Mouse (Mus musculus): ENCODE data around the gene Msmb. TPM values are rescaled to one million over a fixed set of nuclear protein-coding genes. Genes with fewer than 3 reads are reported as not detected.
A peak's percentile ranks its signal among the peaks of the same experiment; 100 is the strongest.

The Msmb gene
- total and polyA plus RNA-seq, 2 experiments from 2014 or later = not detected

DNA sequence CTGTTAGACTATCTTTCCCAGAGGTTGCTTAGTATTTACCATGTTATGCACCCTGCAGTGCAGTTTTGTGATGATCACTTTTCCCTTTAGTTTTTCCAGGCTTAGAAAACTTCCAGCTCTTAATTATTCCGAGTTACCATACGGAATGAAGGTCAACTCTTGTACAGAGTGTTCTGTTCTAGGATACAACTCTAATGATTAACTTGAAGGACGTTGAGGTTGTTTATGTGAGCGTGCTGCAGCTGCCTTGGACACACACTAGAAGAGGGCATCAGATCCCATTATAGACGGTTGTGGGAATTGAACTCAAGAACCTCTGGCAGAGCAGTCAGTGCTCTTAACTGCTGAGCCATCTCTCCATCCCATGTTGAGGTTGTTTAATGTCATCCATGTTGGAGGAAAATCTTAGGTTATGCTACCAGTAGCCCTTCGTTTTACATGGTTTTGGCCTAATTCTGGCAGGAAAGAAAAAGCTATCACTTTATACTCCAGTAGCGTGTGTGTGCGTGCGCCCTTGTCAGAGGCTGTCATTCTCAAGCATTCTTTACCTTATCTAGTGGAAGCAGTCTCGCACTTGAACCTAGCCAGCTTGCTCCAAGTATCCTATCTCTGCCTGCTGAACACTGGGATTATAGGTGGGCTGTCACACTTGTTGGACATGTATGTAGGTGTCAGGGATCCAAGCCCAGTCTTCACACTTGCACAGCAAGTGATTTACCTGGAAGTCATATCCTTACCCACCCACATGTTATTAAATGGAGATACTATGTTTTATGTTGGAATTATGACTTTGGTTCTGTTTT, 37.8 kb downstream of the Msmb start:
- Histone ChIP-seq H3K36me3 (ENCODE audit: insufficient read depth, low read length) (peaks cover 26% of the 10 kb centered on the region), H3K9ac (replicated peaks; ENCODE audit: low read length, poor library complexity, severe bottlenecking) (no peak overlapping the region), H3K27ac (ENCODE audit: low read depth, low read length) (no peak overlapping the region), H3K4me3 (ENCODE audit: low read depth, low read length) (no peak overlapping the region), H3K27me3 (ENCODE audit: insufficient read depth, low read length) (no peaks in the 10 kb centered on the region), H3K4me1 (ENCODE audit: insufficient read depth, low read length) (no peaks in the 10 kb centered on the region), H3K4me2 (ENCODE audit: low read depth, low read length, poor library complexity, severe bottlenecking) (no peak overlapping the region), H3K9me3 (ENCODE audit: low read length) (no peaks in the 10 kb centered on the region)
- no peak for TF ChIP-seq CTCF (IDR thresholded peaks at IDR 0.05)
- WGBS = 93% methylated on average over 10 of the region's 10 CpGs
- ATAC-seq (ENCODE audit: low FRiP score) (no peak), DNase-seq (ENCODE audit: low spot score) (no peak)

- no peak overlapping the region for H3K4me2 ChIP-seq (ENCODE audit: low read depth, low read length, poor library complexity, severe bottlenecking)
- no peak for ATAC-seq (ENCODE audit: low FRiP score)
- H3K27me3 ChIP-seq (ENCODE audit: insufficient read depth, low read length) = no peaks in the 10 kb centered on the region
- DNase-seq (ENCODE audit: low spot score) = no peak
- no peak for TF ChIP-seq CTCF (IDR thresholded peaks at IDR 0.05)
- H3K27ac ChIP-seq (ENCODE audit: low read depth, low read length) = no peak overlapping the region
- peaks cover 28% of the 10 kb centered on the region for H3K36me3 ChIP-seq (ENCODE audit: insufficient read depth, low read length)
- no peaks in the 10 kb centered on the region for H3K4me1 ChIP-seq (ENCODE audit: insufficient read depth, low read length)
- no peak overlapping the region for H3K9ac ChIP-seq (replicated peaks; ENCODE audit: low read length, poor library complexity, severe bottlenecking)
- H3K9me3 ChIP-seq (ENCODE audit: low read length) = no peaks in the 10 kb centered on the region
- H3K4me3 ChIP-seq (ENCODE audit: low read depth, low read length) = no peak overlapping the region
- WGBS = 90% methylated on average over 6 of the region's 6 CpGs
These were observed 39.0 kb downstream of the Msmb start for GRCm38 (mm10) chr14:32180861-32181260.

- DNase-seq (ENCODE audit: low spot score) (no peak), ATAC-seq (ENCODE audit: low FRiP score) (no peak)
- Histone ChIP-seq H3K4me3 (ENCODE audit: low read depth, low read length) (no peak overlapping the region), H3K27me3 (ENCODE audit: insufficient read depth, low read length) (no peaks in the 10 kb centered on the region), H3K4me1 (ENCODE audit: insufficient read depth, low read length) (no peaks in the 10 kb centered on the region), H3K9me3 (ENCODE audit: low read length) (no peaks in the 10 kb centered on the region), H3K9ac (replicated peaks; ENCODE audit: low read length, poor library complexity, severe bottlenecking) (no peak overlapping the region), H3K4me2 (ENCODE audit: low read depth, low read length, poor library complexity, severe bottlenecking) (no peak overlapping the region), H3K36me3 (ENCODE audit: insufficient read depth, low read length) (peaks cover 44% of the 10 kb centered on the region), H3K27ac (ENCODE audit: low read depth, low read length) (no peak overlapping the region)
- 97% methylated on average over 4 of the region's 4 CpGs for WGBS
- no peak for TF ChIP-seq CTCF (IDR thresholded peaks at IDR 0.05)
These were observed 42.0 kb downstream of the Msmb start for GRCm38 (mm10) chr14:32183846-32184245.

GRCm38 (mm10) chr14:32190627-32191391, 49.0 kb downstream of the Msmb start:
- peaks cover 30% of the 10 kb centered on the region for H3K36me3 ChIP-seq (ENCODE audit: insufficient read depth, low read length)
- H3K4me2 ChIP-seq (ENCODE audit: low read depth, low read length, poor library complexity, severe bottlenecking) = no peak overlapping the region
- WGBS = 96% methylated on average over 6 of the region's 6 CpGs

GRCm38 (mm10) chr14:32191926-32192325, 50.1 kb downstream of the Msmb start:
- WGBS = 97% methylated on average over 5 of the region's 5 CpGs
- Histone ChIP-seq H3K27me3 (ENCODE audit: insufficient read depth, low read length) (no peaks in the 10 kb centered on the region), H3K4me2 (ENCODE audit: low read depth, low read length, poor library complexity, severe bottlenecking) (no peak overlapping the region), H3K4me3 (ENCODE audit: low read depth, low read length) (no peak overlapping the region), H3K9me3 (ENCODE audit: low read length) (no peaks in the 10 kb centered on the region), H3K9ac (replicated peaks; ENCODE audit: low read length, poor library complexity, severe bottlenecking) (no peak overlapping the region), H3K4me1 (ENCODE audit: insufficient read depth, low read length) (no peaks in the 10 kb centered on the region), H3K27ac (ENCODE audit: low read depth, low read length) (no peak overlapping the region), H3K36me3 (ENCODE audit: insufficient read depth, low read length) (peaks cover 26% of the 10 kb centered on the region)
- no peak for TF ChIP-seq CTCF (IDR thresholded peaks at IDR 0.05)
- ATAC-seq (ENCODE audit: low FRiP score) (no peak), DNase-seq (ENCODE audit: low spot score) (no peak)

More at GRCm38 (mm10) chr14:32190627-32191391, 49.0 kb downstream of the Msmb start:
- no peak overlapping the region for H3K27ac ChIP-seq (ENCODE audit: low read depth, low read length)
- DNase-seq (ENCODE audit: low spot score) (no peak), ATAC-seq (ENCODE audit: low FRiP score) (no peak)
- no peaks in the 10 kb centered on the region for H3K27me3 ChIP-seq (ENCODE audit: insufficient read depth, low read length)
- no peaks in the 10 kb centered on the region for H3K9me3 ChIP-seq (ENCODE audit: low read length)
- no peaks in the 10 kb centered on the region for H3K4me1 ChIP-seq (ENCODE audit: insufficient read depth, low read length)
- no peak for TF ChIP-seq CTCF (IDR thresholded peaks at IDR 0.05)
- no peak overlapping the region for H3K9ac ChIP-seq (replicated peaks; ENCODE audit: low read length, poor library complexity, severe bottlenecking)
- no peak overlapping the region for H3K4me3 ChIP-seq (ENCODE audit: low read depth, low read length)

DNA sequence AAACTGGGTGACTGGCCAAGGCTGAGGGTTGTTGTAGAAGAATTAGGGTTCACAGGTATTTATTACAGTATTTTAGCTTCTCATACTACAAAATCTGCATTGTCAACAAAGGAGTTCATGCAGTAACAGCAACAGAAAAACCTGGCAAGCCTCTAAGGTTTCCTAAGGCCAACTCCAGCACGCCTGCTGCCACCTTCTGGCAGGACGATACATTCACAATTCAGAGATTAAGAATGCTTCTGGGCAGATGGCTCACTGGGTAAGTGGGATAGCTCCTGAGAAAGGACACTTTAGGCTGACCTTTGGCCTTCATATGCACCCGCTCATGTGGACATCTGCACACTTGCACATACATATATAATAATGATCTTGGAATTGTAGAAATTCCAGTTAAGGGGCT, 50.6 kb downstream of the Msmb start:
- WGBS = 50% methylated on average over 3 of the region's 3 CpGs
- peak; percentile 76 for DNase-seq (ENCODE audit: low spot score)
- Histone ChIP-seq H3K9ac (replicated peaks; ENCODE audit: low read length, poor library complexity, severe bottlenecking) (no peak overlapping the region), H3K36me3 (ENCODE audit: insufficient read depth, low read length) (peaks cover 27% of the 10 kb centered on the region), H3K9me3 (ENCODE audit: low read length) (no peaks in the 10 kb centered on the region), H3K27me3 (ENCODE audit: insufficient read depth, low read length) (no peaks in the 10 kb centered on the region), H3K4me3 (ENCODE audit: low read depth, low read length) (no peak overlapping the region), H3K4me2 (ENCODE audit: low read depth, low read length, poor library complexity, severe bottlenecking) (no peak overlapping the region), H3K27ac (ENCODE audit: low read depth, low read length) (no peak overlapping the region), H3K4me1 (ENCODE audit: insufficient read depth, low read length) (no peaks in the 10 kb centered on the region)
- no peak for ATAC-seq (ENCODE audit: low FRiP score)
- peak; percentile 78 for TF ChIP-seq CTCF (IDR thresholded peaks at IDR 0.05)
